Mouse (Mus musculus): ENCODE measurements around the gene Grin3b.

DNA sequence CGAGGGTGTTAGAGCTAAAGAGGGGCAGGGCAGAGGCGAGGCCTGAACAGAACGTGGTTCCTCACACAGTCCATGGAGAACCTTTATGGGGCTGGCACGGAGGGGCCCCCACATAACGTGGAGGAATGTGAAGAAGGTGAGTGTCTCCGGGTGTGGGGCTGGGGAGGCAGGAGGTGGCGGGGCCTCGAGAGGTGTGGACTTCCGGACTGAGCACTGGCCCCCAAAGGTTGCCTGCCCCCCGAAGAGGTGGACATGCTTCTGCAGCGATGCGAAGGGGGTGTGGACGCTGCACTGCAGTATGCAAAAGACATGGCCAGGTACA lies 50.8 kb downstream of the Grin3b start:
- TF ChIP-seq CTCF (IDR thresholded peaks at IDR 0.05; ENCODE audit: insufficient read depth, low read length) (no peak), POLR2A (IDR thresholded peaks at IDR 0.05; ENCODE audit: borderline replicate concordance, extremely low read depth, low read depth, low read length) (no peak)
